ENCODE assay signal across 1 mouse cellular context in the genomic region with DNA sequence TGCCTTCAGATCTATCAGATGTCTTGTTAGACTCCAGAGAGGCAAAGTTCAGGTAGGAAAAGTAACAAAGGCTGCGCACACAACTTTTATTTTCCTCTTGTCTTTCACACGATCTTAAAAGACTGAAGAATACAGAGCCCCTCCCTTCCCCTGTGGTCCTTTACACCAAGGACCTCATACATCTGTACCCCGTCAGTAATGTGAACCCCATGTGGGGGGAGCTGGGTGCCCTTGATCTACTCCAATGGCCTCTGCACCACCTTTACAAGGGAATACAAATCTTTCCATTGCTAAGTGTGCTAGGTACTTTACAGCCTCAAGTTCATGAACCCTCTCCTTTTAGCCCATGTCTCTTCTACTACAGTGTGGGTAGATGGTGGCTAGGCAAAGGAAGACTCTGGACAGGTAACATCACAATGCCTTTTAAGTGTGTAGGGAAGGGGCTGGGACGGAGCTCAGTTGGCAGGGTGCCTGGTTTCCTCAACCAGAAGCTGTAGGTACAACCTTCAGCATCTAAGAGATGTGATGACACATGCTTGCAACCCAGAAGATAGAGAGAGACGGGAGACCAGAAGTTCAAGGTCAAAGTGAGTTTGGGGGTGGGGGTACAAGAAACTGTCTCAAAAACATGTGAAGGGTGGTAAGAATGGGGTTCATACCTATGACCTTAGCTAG.
TF ChIP-seq lines count a peak whose summit lies in the region.

No protein-coding gene starts in this region.

TF ChIP-seq in CH12.LX, 34 proteins besides CTCF, POLR2A, EP300 and RAD21:
- TF ChIP-seq MXI1 (IDR thresholded peaks at IDR 0.05; ENCODE audit: low read depth, low read length) (no peak), E2F4 (IDR thresholded peaks at IDR 0.05; ENCODE audit: insufficient replicate concordance, low read depth, low read length) (no peak), PAX5 (IDR thresholded peaks at IDR 0.05; ENCODE audit: low read length) (no peak), ZC3H11A (IDR thresholded peaks at IDR 0.05; ENCODE audit: low read depth, low read length) (no peak), CHD2 (IDR thresholded peaks at IDR 0.05; ENCODE audit: low read length) (no peak), ZKSCAN1 (IDR thresholded peaks at IDR 0.05; ENCODE audit: borderline replicate concordance, low read depth, low read length) (no peak), IRF4 (IDR thresholded peaks at IDR 0.05; ENCODE audit: low read depth, low read length) (no peak)
